Mouse (Mus musculus): ENCODE measurements around the gene Dmrt1. TPM values are rescaled to one million over a fixed set of nuclear protein-coding genes. Genes with fewer than 3 reads are reported as not detected.

Dmrt1 gene
- polyA plus RNA-seq, 1 experiment from 2014 or later: not detected

- no peak overlapping the region for H3K4me2 ChIP-seq (ENCODE audit: low read length)
- 33% methylated on average over 13 of the region's 13 CpGs for WGBS
- H3K27me3 ChIP-seq (replicated peaks; ENCODE audit: control insufficient read depth, insufficient read depth, low read length): 0 out of 2 replicates have a peak, but pooled peaks cover 3% of the 10 kb centered on the region
- DNase-seq (ENCODE audit: low spot score) (peak; percentile 65), ATAC-seq (replicated peaks; ENCODE audit: low FRiP score, low TSS enrichment, low read depth) (peak; percentile 75)
- no peak overlapping the region for H3K27ac ChIP-seq (ENCODE audit: low read depth)
- H3K9me3 ChIP-seq (ENCODE audit: control insufficient read depth, low read length): no peaks in the 10 kb centered on the region
- H3K4me3 ChIP-seq (ENCODE audit: low read depth, low read length): no peak overlapping the region
- H3K4me1 ChIP-seq (replicated peaks; ENCODE audit: control insufficient read depth, insufficient read depth, low read length): no peaks in the 10 kb centered on the region
- H3K9ac ChIP-seq (ENCODE audit: low read length): no peak overlapping the region
- no peaks in the 10 kb centered on the region for H3K36me3 ChIP-seq (ENCODE audit: control insufficient read depth, insufficient read depth, low read length)
Measured at GRCm38 (mm10) chr19:25545714-25546340, 40.4 kb downstream of the Dmrt1 start.

GRCm38 (mm10) chr19:25547086-25547643 lies 41.7 kb downstream of the Dmrt1 start:
- H3K4me1 ChIP-seq (replicated peaks; ENCODE audit: control insufficient read depth, insufficient read depth, low read length): no peaks in the 10 kb centered on the region
- 78% methylated on average over 9 of the region's 9 CpGs for WGBS
- no peak overlapping the region for H3K27ac ChIP-seq (ENCODE audit: low read depth)
- no peak overlapping the region for H3K4me2 ChIP-seq (ENCODE audit: low read length)
- DNase-seq (ENCODE audit: low spot score): no peak
- H3K36me3 ChIP-seq (ENCODE audit: control insufficient read depth, insufficient read depth, low read length): no peaks in the 10 kb centered on the region
- ATAC-seq (replicated peaks; ENCODE audit: low FRiP score, low TSS enrichment, low read depth): no peak
- no peaks in the 10 kb centered on the region for H3K9me3 ChIP-seq (ENCODE audit: control insufficient read depth, low read length)
- H3K4me3 ChIP-seq (ENCODE audit: low read depth, low read length): no peak overlapping the region
- 0 out of 2 replicates have a peak, but pooled peaks cover 3% of the 10 kb centered on the region for H3K27me3 ChIP-seq (replicated peaks; ENCODE audit: control insufficient read depth, insufficient read depth, low read length)
- H3K9ac ChIP-seq (ENCODE audit: low read length): no peak overlapping the region

- no peak overlapping the region for H3K4me2 ChIP-seq (ENCODE audit: low read length)
- no peak overlapping the region for H3K9ac ChIP-seq (ENCODE audit: low read length)
- WGBS: 68% methylated on average over 5 of the region's 5 CpGs
- no peak overlapping the region for H3K27ac ChIP-seq (ENCODE audit: low read depth)
- H3K27me3 ChIP-seq (replicated peaks; ENCODE audit: control insufficient read depth, insufficient read depth, low read length): 0 out of 2 replicates have a peak, but pooled peaks cover under 1% of the 10 kb centered on the region
- no peak for DNase-seq (ENCODE audit: low spot score)
- H3K4me1 ChIP-seq (replicated peaks; ENCODE audit: control insufficient read depth, insufficient read depth, low read length): no peaks in the 10 kb centered on the region
- no peaks in the 10 kb centered on the region for H3K36me3 ChIP-seq (ENCODE audit: control insufficient read depth, insufficient read depth, low read length)
- no peak for ATAC-seq (replicated peaks; ENCODE audit: low FRiP score, low TSS enrichment, low read depth)
- no peaks in the 10 kb centered on the region for H3K9me3 ChIP-seq (ENCODE audit: control insufficient read depth, low read length)
- no peak overlapping the region for H3K4me3 ChIP-seq (ENCODE audit: low read depth, low read length)
Measured at GRCm38 (mm10) chr19:25550346-25550745, 44.9 kb downstream of the Dmrt1 start.

GRCm38 (mm10) chr19:25551053-25551452 lies 45.6 kb downstream of the Dmrt1 start:
- no peak overlapping the region for H3K4me2 ChIP-seq (ENCODE audit: low read length)
- H3K4me3 ChIP-seq (ENCODE audit: low read depth, low read length): no peak overlapping the region
- DNase-seq (ENCODE audit: low spot score) (no peak), ATAC-seq (replicated peaks; ENCODE audit: low FRiP score, low TSS enrichment, low read depth) (no peak)
- no peaks in the 10 kb centered on the region for H3K36me3 ChIP-seq (ENCODE audit: control insufficient read depth, insufficient read depth, low read length)
- 67% methylated on average over 5 of the region's 5 CpGs for WGBS
- H3K27ac ChIP-seq (ENCODE audit: low read depth): no peak overlapping the region
- no peak overlapping the region for H3K9ac ChIP-seq (ENCODE audit: low read length)
- H3K4me1 ChIP-seq (replicated peaks; ENCODE audit: control insufficient read depth, insufficient read depth, low read length): no peaks in the 10 kb centered on the region
- no peaks in the 10 kb centered on the region for H3K27me3 ChIP-seq (replicated peaks; ENCODE audit: control insufficient read depth, insufficient read depth, low read length)
- no peaks in the 10 kb centered on the region for H3K9me3 ChIP-seq (ENCODE audit: control insufficient read depth, low read length)

GRCm38 (mm10) chr19:25564430-25564829 lies 59.0 kb downstream of the Dmrt1 start:
- Histone ChIP-seq H3K4me1 (replicated peaks; ENCODE audit: control insufficient read depth, insufficient read depth, low read length) (no peaks in the 10 kb centered on the region), H3K9ac (ENCODE audit: low read length) (no peak overlapping the region), H3K9me3 (ENCODE audit: control insufficient read depth, low read length) (no peaks in the 10 kb centered on the region), H3K27me3 (replicated peaks; ENCODE audit: control insufficient read depth, insufficient read depth, low read length) (peaks cover 2% of the 10 kb centered on the region; the same call in 1 of the 2 replicates), H3K4me3 (ENCODE audit: low read depth, low read length) (no peak overlapping the region), H3K36me3 (ENCODE audit: control insufficient read depth, insufficient read depth, low read length) (no peaks in the 10 kb centered on the region), H3K27ac (ENCODE audit: low read depth) (no peak overlapping the region), H3K4me2 (ENCODE audit: low read length) (no peak overlapping the region)
- DNase-seq (ENCODE audit: low spot score) (no peak), ATAC-seq (replicated peaks; ENCODE audit: low FRiP score, low TSS enrichment, low read depth) (no peak)
- 73% methylated on average over 12 of the region's 12 CpGs for WGBS

- Histone ChIP-seq H3K27me3 (replicated peaks; ENCODE audit: control insufficient read depth, insufficient read depth, low read length) (peaks cover 2% of the 10 kb centered on the region; the same call in 1 of the 2 replicates), H3K4me2 (ENCODE audit: low read length) (no peak overlapping the region), H3K9ac (ENCODE audit: low read length) (no peak overlapping the region), H3K27ac (ENCODE audit: low read depth) (no peak overlapping the region), H3K4me3 (ENCODE audit: low read depth, low read length) (no peak overlapping the region), H3K9me3 (ENCODE audit: control insufficient read depth, low read length) (no peaks in the 10 kb centered on the region), H3K36me3 (ENCODE audit: control insufficient read depth, insufficient read depth, low read length) (no peaks in the 10 kb centered on the region), H3K4me1 (replicated peaks; ENCODE audit: control insufficient read depth, insufficient read depth, low read length) (peaks cover 3% of the 10 kb centered on the region)
- DNase-seq (ENCODE audit: low spot score): no peak
- ATAC-seq (replicated peaks; ENCODE audit: low FRiP score, low TSS enrichment, low read depth): 0 out of 2 replicates have a peak, but pooled peaks have one; percentile 58
- 65% methylated on average over 7 of the region's 7 CpGs for WGBS
Measured at GRCm38 (mm10) chr19:25569778-25570177, 64.4 kb downstream of the Dmrt1 start.

GRCm38 (mm10) chr19:25574431-25574830 lies 69.0 kb downstream of the Dmrt1 start:
- Histone ChIP-seq H3K9ac (ENCODE audit: low read length) (no peak overlapping the region), H3K4me2 (ENCODE audit: low read length) (peak overlapping the region; percentile 39; the same call in 1 of the 2 replicates), H3K4me1 (replicated peaks; ENCODE audit: control insufficient read depth, insufficient read depth, low read length) (peaks cover 12% of the 10 kb centered on the region), H3K27me3 (replicated peaks; ENCODE audit: control insufficient read depth, insufficient read depth, low read length) (no peaks in the 10 kb centered on the region), H3K36me3 (ENCODE audit: control insufficient read depth, insufficient read depth, low read length) (no peaks in the 10 kb centered on the region), H3K4me3 (ENCODE audit: low read depth, low read length) (no peak overlapping the region), H3K27ac (ENCODE audit: low read depth) (no peak overlapping the region), H3K9me3 (ENCODE audit: control insufficient read depth, low read length) (no peaks in the 10 kb centered on the region)
- WGBS: 34% methylated on average over 10 of the region's 10 CpGs
- DNase-seq (ENCODE audit: low spot score): no peak
- no peak for ATAC-seq (replicated peaks; ENCODE audit: low FRiP score, low TSS enrichment, low read depth)

GRCm38 (mm10) chr19:25574981-25575814 lies 69.8 kb downstream of the Dmrt1 start:
- Histone ChIP-seq H3K9ac (ENCODE audit: low read length) (no peak overlapping the region), H3K4me1 (replicated peaks; ENCODE audit: control insufficient read depth, insufficient read depth, low read length) (peaks cover 12% of the 10 kb centered on the region), H3K27ac (ENCODE audit: low read depth) (no peak overlapping the region), H3K4me2 (ENCODE audit: low read length) (peak overlapping the region; percentile 39), H3K9me3 (ENCODE audit: control insufficient read depth, low read length) (no peaks in the 10 kb centered on the region), H3K36me3 (ENCODE audit: control insufficient read depth, insufficient read depth, low read length) (no peaks in the 10 kb centered on the region), H3K4me3 (ENCODE audit: low read depth, low read length) (no peak overlapping the region), H3K27me3 (replicated peaks; ENCODE audit: control insufficient read depth, insufficient read depth, low read length) (no peaks in the 10 kb centered on the region)
- DNase-seq (ENCODE audit: low spot score) (peak; percentile 65), ATAC-seq (replicated peaks; ENCODE audit: low FRiP score, low TSS enrichment, low read depth) (peak; percentile 86)
- WGBS: 1% methylated on average over 17 of the region's 17 CpGs
